Mouse (Mus musculus) CD8-positive naive resting alpha-beta T cell, adult 2 months (primary cell): Measurements from ENCODE around the gene Btg3.

ENCODE experiments used
- DNase-seq, 2 experiments: peaks; one replicate each; pipeline ENCODE4 v3.0.0; 2022; ENCODE audit warnings: low read depth in 2 of 2, low spot score in 2 of 2

The Btg3 gene

DNA sequence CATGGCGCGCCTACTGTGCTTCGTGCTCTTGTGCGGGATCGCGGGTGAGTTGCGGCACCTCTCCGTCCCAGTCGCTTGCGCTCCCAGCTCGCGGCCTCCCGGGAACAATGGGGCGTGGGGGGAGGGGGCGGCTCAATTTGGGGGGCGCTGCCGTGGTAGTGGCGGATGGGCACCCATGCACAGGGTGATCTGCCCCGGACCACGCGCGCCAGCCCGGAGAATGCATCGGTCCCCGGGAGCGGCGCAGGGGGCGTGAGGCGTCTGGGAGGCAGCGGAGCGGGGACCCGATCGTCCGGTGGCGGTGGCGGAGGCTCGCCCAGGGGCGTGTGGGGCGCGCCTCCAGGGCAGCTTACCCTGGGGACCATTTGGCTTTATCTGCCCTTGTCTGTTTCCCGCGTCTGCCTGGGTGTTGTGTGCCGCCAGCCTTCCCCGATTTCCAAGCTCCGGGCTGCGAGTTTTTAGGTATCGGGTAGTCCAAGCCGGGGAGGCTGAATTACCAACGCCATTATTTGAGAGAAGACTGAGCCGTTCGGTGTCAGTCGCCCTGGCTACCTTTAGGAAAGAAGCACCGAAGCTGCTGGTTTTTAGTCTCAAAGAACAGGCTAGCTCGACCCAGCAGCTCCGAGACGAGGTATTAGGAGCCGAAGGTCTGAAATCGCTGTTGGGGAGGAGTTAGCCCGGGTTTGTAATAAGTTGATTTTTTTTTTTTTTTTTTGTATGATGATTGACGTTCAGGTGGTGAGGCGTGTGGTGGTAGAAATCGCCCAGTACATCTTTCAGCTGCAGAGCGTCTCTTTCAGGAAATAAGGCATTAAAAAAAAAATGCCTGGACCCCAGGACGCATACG lies 74.9 kb downstream of the Btg3 start:
- peak in 1 of 2 experiments; percentile 6 for DNase-seq

DNA sequence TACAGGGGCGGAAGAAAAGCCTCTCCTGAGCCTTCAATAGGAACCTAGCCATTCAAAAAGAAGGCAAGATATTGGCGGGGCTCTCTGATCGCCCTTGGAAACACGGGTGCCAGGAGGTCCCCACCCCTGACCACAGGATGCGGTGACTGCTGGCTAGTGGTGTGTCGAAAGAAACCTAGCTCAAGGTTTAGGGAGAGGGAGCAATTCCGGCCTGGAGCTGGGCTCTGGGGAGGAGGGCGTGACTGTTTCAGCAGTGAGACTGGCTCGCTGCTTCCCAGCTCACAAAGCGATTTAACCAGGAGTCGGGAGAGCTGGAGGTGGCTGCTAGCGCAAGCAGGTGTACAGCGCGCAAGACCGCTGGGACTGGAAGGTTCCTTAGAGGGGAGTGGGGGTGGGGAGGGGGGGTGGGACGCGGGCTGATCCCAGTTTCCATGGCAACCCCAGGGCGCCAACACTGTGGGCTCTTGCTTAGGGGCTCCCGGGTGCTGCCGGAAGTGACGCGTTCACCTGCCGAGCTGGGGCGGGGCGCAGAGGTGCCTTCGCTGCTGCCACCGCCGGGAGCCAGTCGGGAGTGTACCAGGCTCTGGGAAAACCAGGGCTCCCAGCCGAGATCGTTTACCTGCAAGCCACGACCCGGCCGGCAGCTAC lies 75.7 kb downstream of the Btg3 start, which contains the start of gene Cxadr:
Gene Cxadr, plus strand, starts transcription at position 307 of the 648 bp plus-strand sequence.
- peak; percentile 14 to 46 for DNase-seq

DNA sequence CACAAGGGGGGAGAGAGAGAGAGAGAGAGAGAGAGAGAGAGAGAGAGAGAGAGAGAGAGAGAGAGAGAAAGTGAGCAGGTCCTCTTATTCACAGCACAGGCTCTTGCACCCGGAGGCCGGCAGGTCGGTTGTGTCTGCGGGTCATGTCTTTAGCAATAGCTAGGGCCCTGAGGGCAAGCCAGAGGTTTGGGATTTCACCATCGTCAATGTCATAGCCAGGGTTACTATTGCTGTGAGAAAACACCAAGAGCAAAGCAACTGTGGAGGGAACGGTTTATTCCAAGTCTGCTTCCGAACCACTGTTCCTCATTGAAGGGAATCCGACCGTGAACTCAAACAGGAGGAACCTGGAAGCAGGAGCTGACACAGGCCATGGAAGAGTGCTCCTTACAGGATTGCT lies 80.9 kb downstream of the Btg3 start:
- no peak for DNase-seq

DNA sequence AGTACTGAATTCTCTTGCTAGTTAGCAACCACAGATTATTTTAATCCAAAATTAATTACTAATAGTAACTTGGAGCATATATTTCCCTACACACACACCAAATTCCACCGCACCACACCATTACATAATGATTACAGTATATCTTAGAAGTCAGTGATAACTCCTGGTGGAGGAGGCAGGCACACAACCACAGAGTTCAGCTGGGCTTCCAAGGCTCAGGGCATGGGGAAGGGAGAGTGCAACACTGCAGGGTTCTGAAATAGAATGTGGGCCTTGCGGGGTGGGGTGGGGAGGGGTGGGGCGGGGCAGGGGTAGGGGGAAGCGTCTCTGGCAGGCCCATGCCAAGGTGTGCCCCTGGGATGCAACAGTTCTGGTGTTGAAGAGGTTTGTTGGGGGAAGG lies 81.4 kb downstream of the Btg3 start:
- no peak for DNase-seq

DNA sequence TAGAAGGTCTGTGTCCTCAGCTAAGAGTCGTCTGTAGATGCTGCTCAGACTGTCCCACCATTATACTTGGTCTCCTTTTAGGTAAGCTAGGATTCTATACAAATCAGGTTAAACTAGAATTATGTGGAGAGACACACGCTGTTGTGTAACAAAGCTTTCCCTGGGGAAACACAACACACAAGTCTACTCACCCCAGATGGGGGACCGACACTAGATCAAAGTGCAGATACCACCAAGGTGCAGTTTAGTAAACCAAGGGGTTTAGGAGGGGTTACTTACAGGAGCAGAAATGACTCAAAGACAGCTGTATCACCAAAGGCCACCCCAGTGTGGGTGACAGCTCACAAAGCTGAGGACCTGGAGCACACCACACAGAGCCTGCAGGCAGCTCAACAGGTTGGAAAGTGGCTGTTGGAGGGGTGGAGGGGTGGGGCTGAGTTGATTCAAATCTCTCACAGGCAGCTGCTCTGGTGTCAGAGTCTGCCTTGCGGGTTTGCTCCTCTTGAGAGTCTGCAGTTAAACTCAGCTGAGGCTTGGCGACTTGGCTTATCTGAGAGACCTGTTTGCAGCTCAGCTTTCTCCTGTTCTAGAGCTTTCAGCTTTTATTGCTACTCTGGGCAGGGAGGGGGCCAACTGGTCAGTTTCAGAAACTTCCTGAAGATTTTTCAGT lies 82.3 kb downstream of the Btg3 start:
- DNase-seq: no peak

DNA sequence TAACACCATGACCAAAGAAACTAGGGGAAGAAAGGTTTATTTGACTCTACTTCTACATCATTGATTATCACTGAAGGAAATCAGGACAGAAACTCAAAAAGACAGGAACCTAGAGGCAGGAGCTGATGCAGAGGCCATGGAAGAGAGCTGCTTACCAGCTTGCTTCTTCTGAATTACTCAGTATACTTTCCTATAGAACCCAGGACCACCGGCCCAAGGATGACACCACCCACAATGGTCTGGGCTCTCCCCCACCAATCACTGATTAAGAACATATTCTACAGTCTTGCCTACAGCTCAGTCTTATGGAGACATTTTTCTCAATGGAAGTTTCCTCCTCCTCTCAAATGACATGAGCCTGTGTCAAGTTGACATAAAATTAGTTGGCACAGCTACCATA lies 82.9 kb downstream of the Btg3 start:
- DNase-seq: no peak

DNA sequence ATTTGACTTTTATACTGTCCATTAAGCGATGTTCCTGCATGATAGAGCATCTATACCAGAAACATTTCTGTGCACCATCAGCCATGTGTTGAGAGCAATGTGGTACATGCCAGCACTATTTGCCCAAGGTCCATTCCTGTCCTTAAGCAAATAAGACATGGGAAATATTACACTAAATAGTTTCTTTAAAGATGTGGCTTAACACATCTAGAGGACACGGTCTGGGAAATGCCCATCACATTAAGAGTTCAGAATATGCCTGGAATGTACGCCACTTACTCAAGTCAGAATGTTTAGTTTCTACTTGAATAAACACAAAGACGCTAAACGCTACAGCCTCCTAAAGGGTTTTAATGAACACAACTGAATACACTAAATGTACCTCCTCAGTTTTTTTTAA lies 93.8 kb downstream of the Btg3 start:
- DNase-seq: no peak
